Mouse (Mus musculus) CD4-positive naive resting alpha-beta T cell, adult 76 days (primary cell): Measurements from ENCODE around the gene Dppa3. TPM values are rescaled to one million over a fixed set of nuclear protein-coding genes. Genes with fewer than 3 reads are reported as not detected.

Experiments used
- total RNA-seq: library from RNA; stranded (reverse); gene quantifications from one replicate; pipeline ENCODE4 v1.2.4, GENCODE M21; 2023

The Dppa3 gene
- not detected for total RNA-seq

DNA sequence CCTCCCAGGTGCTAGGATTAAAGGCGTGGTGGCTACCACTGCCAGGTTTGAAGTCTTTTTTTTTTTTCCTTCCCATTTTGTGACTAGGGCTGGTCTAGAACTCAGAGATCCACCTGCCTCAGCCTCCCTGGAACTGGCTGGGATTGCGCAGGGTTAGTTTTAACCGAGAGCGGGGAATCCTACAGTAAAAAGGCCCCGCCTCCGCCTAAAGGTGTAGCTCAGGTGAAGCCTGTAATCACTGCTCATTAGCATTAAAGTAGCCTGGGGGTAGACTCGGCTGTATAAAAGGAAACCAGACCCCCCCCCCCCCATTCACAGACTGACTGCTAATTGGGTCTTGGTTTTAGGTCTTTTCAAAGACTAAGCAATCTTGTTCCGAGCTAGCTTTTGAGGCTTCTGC, at the start of gene Dppa3:
Gene Dppa3 (plus strand): TSS at position 301 of the 400 bp plus-strand sequence.

DNA sequence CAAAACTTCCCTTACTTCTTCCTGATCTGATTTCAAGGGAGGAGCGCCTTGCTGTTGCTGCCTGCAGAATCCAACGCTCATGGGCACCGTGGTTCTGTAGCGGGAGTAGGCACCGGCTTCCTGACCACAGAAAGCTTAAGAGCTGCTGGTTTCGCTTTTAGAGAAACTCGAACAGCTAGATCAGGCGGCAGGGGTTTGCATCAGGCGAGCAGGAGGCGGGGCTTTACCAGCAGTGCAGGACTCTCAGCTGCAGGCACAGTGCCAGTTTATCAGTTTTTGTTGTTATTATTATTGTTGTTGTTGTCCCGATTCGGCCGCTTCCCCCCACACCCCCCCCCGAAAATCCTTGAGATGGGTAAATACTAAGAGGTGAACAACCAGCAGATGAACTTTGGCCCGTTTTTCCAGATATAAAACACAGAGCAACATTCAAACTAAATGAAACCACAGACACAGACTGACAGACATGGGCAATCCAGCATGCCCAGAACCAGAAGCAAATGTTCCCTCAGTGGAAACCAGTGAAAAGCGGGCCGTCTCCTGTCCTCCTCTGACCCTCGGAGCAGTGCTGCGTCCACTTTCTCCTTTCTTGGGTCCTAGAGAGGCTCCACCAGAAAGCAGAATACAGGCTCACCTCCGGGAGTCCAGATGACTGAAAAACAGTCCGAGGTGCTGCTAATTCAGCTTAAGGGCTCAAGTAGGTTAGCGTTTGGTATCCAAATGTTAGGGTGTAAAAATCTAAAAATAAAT, 23.8 kb upstream of the Dppa3 start, which contains the start of gene Apobec1:
Gene Apobec1 (minus strand): TSS at position 203 of the 750 bp plus-strand sequence.

DNA sequence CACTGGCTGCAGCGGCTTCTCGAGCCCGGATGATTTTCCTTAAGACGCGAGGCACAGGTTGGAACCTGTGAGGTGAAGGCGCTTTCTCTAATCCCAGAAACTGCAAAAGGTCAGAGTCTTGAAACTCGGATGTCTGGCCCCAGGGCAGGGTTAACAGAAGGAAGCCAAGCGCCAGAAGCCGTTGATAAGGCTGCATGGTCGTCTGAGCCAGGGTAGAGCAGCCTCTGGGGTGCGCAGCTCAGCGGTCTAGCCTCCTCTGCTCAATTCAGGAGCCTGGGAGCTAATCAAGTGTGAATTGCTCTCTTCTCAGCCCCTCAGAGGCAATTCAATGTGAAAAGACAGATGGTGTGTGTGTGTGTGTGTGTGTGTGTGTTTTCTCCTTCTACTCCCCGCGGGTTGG, 16.4 kb upstream of the Dppa3 start, which contains the start of gene Gdf3:
Gene Gdf3 (minus strand): TSS at position 317 of the 400 bp plus-strand sequence.

Other genes with a start within 250 kb of the Dppa3 start
- not detected for gene Rimklb, start 127.6 kb upstream of the Dppa3 start, total RNA-seq
- not detected for gene Mfap5, start 120.6 kb upstream of the Dppa3 start, total RNA-seq
- not detected for gene Aicda, start 72.6 kb upstream of the Dppa3 start, total RNA-seq
- gene Apobec1, start 24.0 kb upstream of the Dppa3 start, total RNA-seq = 22.2 TPM
- not detected for gene Gdf3, start 16.3 kb upstream of the Dppa3 start, total RNA-seq
- gene Nanog, start 81.1 kb downstream of the Dppa3 start, total RNA-seq = not detected
- 23.5 TPM for gene Slc2a3, start 175.2 kb downstream of the Dppa3 start, total RNA-seq
- gene Foxj2, start 193.5 kb downstream of the Dppa3 start, total RNA-seq = 35.7 TPM
- not detected for gene C3ar1, start 229.8 kb downstream of the Dppa3 start, total RNA-seq
- 59.5 TPM for gene Necap1, start 248.1 kb downstream of the Dppa3 start, total RNA-seq